Mouse (Mus musculus) stomach, postnatal 0 days (tissue): Measurements from ENCODE around the gene Gm28729.

Experiments
- CTCF ChIP-seq: IDR thresholded peaks from 2 replicates; pipeline ENCODE4 v1.5.1; 2016; ENCODE audit warnings: antibody characterized with exemption, low read depth, mild to moderate bottlenecking, moderate library complexity
- EP300 ChIP-seq: optimal IDR thresholded peaks from 2 replicates; pipeline ENCODE3; 2016; ENCODE audit warnings: antibody characterized with exemption

DNA sequence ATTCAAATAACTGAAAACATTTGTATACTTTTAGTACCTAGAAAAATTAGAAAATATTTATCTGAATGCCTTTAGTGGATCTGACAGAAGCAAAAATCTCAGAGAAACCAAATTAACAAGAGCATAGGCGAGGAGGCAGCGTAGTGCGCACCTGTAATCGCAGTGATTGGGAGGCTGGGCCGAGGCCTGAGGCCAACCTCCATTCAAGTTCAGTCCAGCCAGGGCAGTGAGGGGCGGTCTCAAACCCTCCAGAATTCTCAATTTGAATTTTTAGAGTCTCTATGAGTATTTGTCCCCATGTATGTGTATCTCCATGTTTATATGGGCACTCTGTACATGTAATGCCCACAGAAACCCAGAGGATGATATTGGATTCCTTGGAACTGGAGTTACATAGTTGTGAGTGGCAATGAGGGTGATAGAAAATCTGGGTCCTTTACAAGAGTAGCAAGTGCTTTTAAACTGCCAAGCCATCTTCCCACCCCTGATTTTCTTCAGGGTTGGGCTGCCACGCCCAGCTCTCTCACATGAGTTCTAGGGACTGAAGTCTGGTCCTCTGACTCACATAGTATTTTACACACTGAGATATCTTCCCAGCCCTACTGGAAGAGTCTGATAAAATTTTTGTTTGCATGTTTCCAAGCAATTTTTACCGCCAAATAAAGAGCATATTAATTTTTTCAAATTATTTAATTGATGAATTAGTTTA lies 54.6 kb downstream of the Gm28729 start:
- TF ChIP-seq CTCF (no peak), EP300 (no peak)
